Comparison of ENCODE assay signal across 17 mouse cellular contexts in genomic region chr12:34334455-34335084, GRCm38 (mm10).
A peak's percentile ranks its signal among the peaks of the same experiment; 100 is the strongest.
DNase-seq lines count a peak whose midpoint lies in the region; ATAC-seq and TF ChIP-seq lines count a peak whose summit lies in the region.
"Had no signal": no experiment of that assay in that cellular context is flagged by ENCODE, and none has a peak within 500 bp of the region (broad histone marks: within the 10 kb centered on the region; RNA-seq: fewer than 3 reads in every experiment).

No protein-coding gene starts in this region.

- ATAC-seq in forebrain, embryonic 16.5 days, result peak; percentile 69
- ATAC-seq in forebrain, embryonic 11.5 days (replicated peaks; ENCODE audit: low FRiP score), result no peak
- no peak for ATAC-seq in kidney, postnatal 0 days (replicated peaks; ENCODE audit: low FRiP score, low read depth)
- no peak for ATAC-seq in liver, postnatal 0 days

- H3K4me2 ChIP-seq in forebrain, embryonic 16.5 days (ENCODE audit: low read length), result no peak overlapping the region
- no peak overlapping the region for H3K4me2 ChIP-seq in forebrain, embryonic 11.5 days (ENCODE audit: low read depth, low read length, severe bottlenecking)
- H3K4me2 ChIP-seq in kidney, postnatal 0 days (ENCODE audit: low read length), result no peak overlapping the region
- no peak overlapping the region for H3K4me2 ChIP-seq in liver, postnatal 0 days (ENCODE audit: low read depth, low read length)
- H3K4me2 ChIP-seq: heart, embryonic 13.5 days; lung, embryonic 15.5 days had no signal

- TF ChIP-seq EP300 in liver, postnatal 0 days (IDR thresholded peaks at IDR 0.05; ENCODE audit: low read depth), result no peak

- no peak for TF ChIP-seq POLR2A in brain, embryonic 14.5 days (IDR thresholded peaks at IDR 0.05; ENCODE audit: borderline replicate concordance, extremely low read depth, insufficient read depth, insufficient read length, poor library complexity, severe bottlenecking)

- no peak overlapping the region for H3K27ac ChIP-seq in forebrain, embryonic 16.5 days (ENCODE audit: low read length)
- H3K27ac ChIP-seq in forebrain, embryonic 11.5 days (ENCODE audit: low read depth, low read length), result no peak overlapping the region
- no peak overlapping the region for H3K27ac ChIP-seq in kidney, postnatal 0 days
- H3K27ac ChIP-seq in liver, postnatal 0 days (ENCODE audit: low read depth), result no peak overlapping the region
- H3K27ac ChIP-seq: heart, embryonic 13.5 days; hindbrain, embryonic 10.5 days; lung, embryonic 15.5 days had no signal

- no peaks in the 10 kb centered on the region for H3K4me1 ChIP-seq in forebrain, embryonic 16.5 days (replicated peaks; ENCODE audit: control insufficient read depth, insufficient read depth, low read length)
- H3K4me1 ChIP-seq in forebrain, embryonic 11.5 days (replicated peaks; ENCODE audit: control insufficient read depth, insufficient read depth, low read length), result no peaks in the 10 kb centered on the region
- H3K4me1 ChIP-seq in kidney, postnatal 0 days (replicated peaks; ENCODE audit: insufficient read depth, low read length), result no peaks in the 10 kb centered on the region
- no peaks in the 10 kb centered on the region for H3K4me1 ChIP-seq in liver, postnatal 0 days (ENCODE audit: insufficient read depth)
- H3K4me1 ChIP-seq: lung, embryonic 15.5 days had no signal

- no peak for DNase-seq in forebrain, embryonic 11.5 days (ENCODE audit: low spot score)
- DNase-seq in kidney, postnatal 0 days (ENCODE audit: low spot score), result no peak
- DNase-seq in kidney, postnatal 36 days, result no peak
- DNase-seq in 416B (ENCODE audit: low read depth), result peak; percentile 69
- DNase-seq in brain, embryonic 14.5 days (ENCODE audit: low read depth), result peak; percentile 20
- DNase-seq in spleen, adult 12 weeks (ENCODE audit: low spot score), result no peak
- DNase-seq in liver, postnatal 0 days, result no peak
- DNase-seq: adrenal gland, postnatal 36 days; cerebellum, postnatal 14 days; gastrocnemius, postnatal 36 days; kidney, adult 11 months; kidney, postnatal 14 days; thymus, adult 2 months had no signal

- H3K9me3 ChIP-seq in forebrain, embryonic 16.5 days (ENCODE audit: control insufficient read depth, low read length), result no peaks in the 10 kb centered on the region
- H3K9me3 ChIP-seq in forebrain, embryonic 11.5 days (ENCODE audit: control insufficient read depth, low read length), result no peaks in the 10 kb centered on the region
- H3K9me3 ChIP-seq in kidney, postnatal 0 days (replicated peaks; ENCODE audit: low read length), result no peaks in the 10 kb centered on the region
- H3K9me3 ChIP-seq in liver, postnatal 0 days (ENCODE audit: low read length), result no peaks in the 10 kb centered on the region
- H3K9me3 ChIP-seq: heart, embryonic 13.5 days; hindbrain, embryonic 10.5 days; lung, embryonic 15.5 days had no signal

- WGBS in forebrain, embryonic 16.5 days, result 85% methylated on average over 4 of the region's 4 CpGs
- 82% methylated on average over 4 of the region's 4 CpGs for WGBS in forebrain, embryonic 11.5 days
- WGBS in kidney, postnatal 0 days, result 55% methylated on average over 4 of the region's 4 CpGs
- WGBS in liver, postnatal 0 days (ENCODE audit: insufficient replicate concordance), result 66% methylated on average over 4 of the region's 4 CpGs

- TF ChIP-seq CTCF in kidney, postnatal 0 days (IDR thresholded peaks at IDR 0.05; ENCODE audit: low read depth), result peak; percentile 31; the same call in 1 of the 2 replicates
- peak; percentile 9; the same call in 1 of the 2 replicates for TF ChIP-seq CTCF in brain, embryonic 14.5 days (IDR thresholded peaks at IDR 0.05; ENCODE audit: borderline replicate concordance, extremely low read depth, insufficient read depth, insufficient read length)
- TF ChIP-seq CTCF in liver, postnatal 0 days (IDR thresholded peaks at IDR 0.05; ENCODE audit: low read depth), result no peak

- H3K9ac ChIP-seq in forebrain, embryonic 16.5 days (replicated peaks; ENCODE audit: low read depth, low read length), result no peak overlapping the region
- no peak overlapping the region for H3K9ac ChIP-seq in forebrain, embryonic 11.5 days (ENCODE audit: low read length)
- no peak overlapping the region for H3K9ac ChIP-seq in kidney, postnatal 0 days (ENCODE audit: low read depth, low read length)
- H3K9ac ChIP-seq in liver, postnatal 0 days (replicated peaks), result no peak overlapping the region
- H3K9ac ChIP-seq: heart, embryonic 13.5 days; lung, embryonic 15.5 days had no signal

- no peak overlapping the region for H3K4me3 ChIP-seq in forebrain, embryonic 16.5 days (replicated peaks; ENCODE audit: low read length)
- no peak overlapping the region for H3K4me3 ChIP-seq in forebrain, embryonic 11.5 days (ENCODE audit: low read depth, low read length)
- no peak overlapping the region for H3K4me3 ChIP-seq in kidney, postnatal 0 days (replicated peaks; ENCODE audit: low read depth, low read length)
- H3K4me3 ChIP-seq in liver, postnatal 0 days (ENCODE audit: low read depth, low read length), result no peak overlapping the region
- H3K4me3 ChIP-seq: heart, embryonic 13.5 days; hindbrain, embryonic 10.5 days; lung, embryonic 15.5 days had no signal

- H3K27me3 ChIP-seq in forebrain, embryonic 16.5 days (replicated peaks; ENCODE audit: control insufficient read depth, insufficient read depth, low read length), result no peaks in the 10 kb centered on the region
- H3K27me3 ChIP-seq in forebrain, embryonic 11.5 days (ENCODE audit: control insufficient read depth, insufficient read depth, low read length), result no peaks in the 10 kb centered on the region
- H3K27me3 ChIP-seq in kidney, postnatal 0 days (ENCODE audit: insufficient read depth, low read length), result no peaks in the 10 kb centered on the region
- no peaks in the 10 kb centered on the region for H3K27me3 ChIP-seq in liver, postnatal 0 days (ENCODE audit: insufficient read depth, low read length)
- H3K27me3 ChIP-seq: heart, embryonic 13.5 days; lung, embryonic 15.5 days had no signal

- no peaks in the 10 kb centered on the region for H3K36me3 ChIP-seq in forebrain, embryonic 16.5 days (ENCODE audit: control insufficient read depth, insufficient read depth)
- H3K36me3 ChIP-seq in forebrain, embryonic 11.5 days (ENCODE audit: control insufficient read depth, insufficient read depth, low read length), result no peaks in the 10 kb centered on the region
- H3K36me3 ChIP-seq in kidney, postnatal 0 days (ENCODE audit: insufficient read depth, low read length), result no peaks in the 10 kb centered on the region
- H3K36me3 ChIP-seq in liver, postnatal 0 days (replicated peaks; ENCODE audit: insufficient read depth, low read length), result no peaks in the 10 kb centered on the region
- H3K36me3 ChIP-seq: heart, embryonic 13.5 days; hindbrain, embryonic 10.5 days; lung, embryonic 15.5 days had no signal

Comparison
In these comparisons a context has a peak if more than half of its experiments do, and no peak if none do; other contexts are left out.
1. DNase-seq: peak in 416B (single experiment) and brain, embryonic 14.5 days (single experiment); none in forebrain, embryonic 11.5 days (single experiment), kidney, postnatal 0 days (single experiment), kidney, postnatal 36 days (0 of 2), spleen, adult 12 weeks (single experiment) and liver, postnatal 0 days (single experiment).